Mouse (Mus musculus): ENCODE results near the gene B3galt2. TPM values are rescaled to one million over a fixed set of nuclear protein-coding genes. Genes with fewer than 3 reads are reported as not detected.

The B3galt2 gene
- polyA plus RNA-seq (2012; ENCODE audit: insufficient read depth, insufficient read length, missing spikeins), result not detected in 2 replicates

GRCm38 (mm10) chr1:143640650-143641407 is at the start of gene B3galt2:
Gene B3galt2, plus strand, starts transcription at chr1:143640664.
- Histone ChIP-seq H3K4me3 (ENCODE audit: insufficient read depth, low read length) (no peak within 1 kb of the TSS), H3K27ac (ENCODE audit: insufficient read depth, low read depth, low read length) (no peak within 1 kb of the TSS), H3K4me1 (ENCODE audit: control insufficient read depth, insufficient read depth, low read length) (no peaks in the 10 kb centered on the region)
- no peak for TF ChIP-seq CTCF (IDR thresholded peaks at IDR 0.05; ENCODE audit: low read depth, low read length)
- TF ChIP-seq POLR2A (IDR thresholded peaks at IDR 0.05; ENCODE audit: borderline replicate concordance, low read depth, low read length), result no peak

DNA sequence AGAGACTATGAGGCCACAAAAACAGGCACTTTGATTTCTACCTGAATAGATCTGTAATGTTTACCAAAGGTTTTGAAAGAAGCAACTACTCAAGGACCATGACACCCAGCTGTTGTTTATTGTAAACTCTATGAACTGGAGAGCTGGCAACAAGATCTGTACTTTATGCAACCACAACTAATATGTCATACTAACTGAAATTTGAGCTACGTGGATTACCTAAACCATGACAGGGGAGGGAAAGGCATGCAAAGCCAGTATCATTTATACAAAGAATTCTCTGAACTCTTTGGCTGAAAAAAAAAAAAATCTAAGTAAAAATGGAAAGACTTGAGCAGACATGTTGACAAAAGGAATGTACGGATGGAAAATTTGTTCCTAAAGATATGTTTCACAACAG is 43.6 kb upstream of the B3galt2 start:
- H3K27ac ChIP-seq (ENCODE audit: insufficient read depth, low read depth, low read length), result no peak overlapping the region
- H3K4me1 ChIP-seq (ENCODE audit: control insufficient read depth, insufficient read depth, low read length), result no peaks in the 10 kb centered on the region
- TF ChIP-seq POLR2A (IDR thresholded peaks at IDR 0.05; ENCODE audit: borderline replicate concordance, low read depth, low read length) (no peak), CTCF (IDR thresholded peaks at IDR 0.05; ENCODE audit: low read depth, low read length) (no peak)
- H3K4me3 ChIP-seq (ENCODE audit: insufficient read depth, low read length), result no peak overlapping the region

DNA sequence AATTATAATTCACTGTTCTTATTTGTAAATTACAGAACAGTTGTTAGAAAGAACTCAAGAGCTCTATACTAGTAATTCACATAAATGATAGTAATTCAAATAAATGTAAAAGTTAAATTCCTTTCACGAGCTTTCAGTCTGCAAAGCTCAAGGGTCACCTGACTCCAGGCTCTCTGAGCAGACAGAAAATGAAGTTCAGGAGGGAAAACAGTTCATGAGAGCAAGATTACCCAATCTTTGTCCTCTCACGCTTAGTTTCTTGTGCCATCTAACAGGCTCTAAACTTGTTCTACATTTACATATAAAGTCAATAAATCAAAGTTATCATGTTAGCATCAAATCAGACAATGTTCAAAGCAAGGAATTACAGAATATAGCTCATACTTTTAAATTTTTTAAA is 31.6 kb upstream of the B3galt2 start:
- Histone ChIP-seq H3K4me1 (ENCODE audit: control insufficient read depth, insufficient read depth, low read length) (no peaks in the 10 kb centered on the region), H3K27ac (ENCODE audit: insufficient read depth, low read depth, low read length) (no peak overlapping the region), H3K4me3 (ENCODE audit: insufficient read depth, low read length) (no peak overlapping the region)
- no peak for TF ChIP-seq POLR2A (IDR thresholded peaks at IDR 0.05; ENCODE audit: borderline replicate concordance, low read depth, low read length)
- no peak for TF ChIP-seq CTCF (IDR thresholded peaks at IDR 0.05; ENCODE audit: low read depth, low read length)

DNA sequence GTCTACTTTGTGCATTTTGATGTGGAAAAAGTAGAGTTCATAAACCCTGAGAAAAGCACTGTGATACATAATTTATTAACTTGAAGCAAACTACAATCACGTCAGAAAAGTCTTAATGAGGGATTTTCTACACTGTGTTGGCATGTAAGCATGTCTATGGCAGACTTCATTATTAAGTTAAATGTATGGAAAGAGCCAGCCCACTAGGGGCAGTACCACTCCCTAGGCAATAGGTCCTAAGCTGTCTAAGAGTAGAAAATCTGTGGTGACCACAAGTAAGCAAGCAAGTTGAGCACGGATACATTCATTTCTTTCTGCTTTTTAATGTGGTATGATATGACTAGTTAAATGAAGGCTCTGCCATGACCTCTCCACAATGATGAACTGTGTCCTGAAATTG is 27.6 kb upstream of the B3galt2 start:
- no peak for TF ChIP-seq CTCF (IDR thresholded peaks at IDR 0.05; ENCODE audit: low read depth, low read length)
- no peak for TF ChIP-seq POLR2A (IDR thresholded peaks at IDR 0.05; ENCODE audit: borderline replicate concordance, low read depth, low read length)
- Histone ChIP-seq H3K27ac (ENCODE audit: insufficient read depth, low read depth, low read length) (no peak overlapping the region), H3K4me1 (ENCODE audit: control insufficient read depth, insufficient read depth, low read length) (no peaks in the 10 kb centered on the region), H3K4me3 (ENCODE audit: insufficient read depth, low read length) (no peak overlapping the region)

GRCm38 (mm10) chr1:143619760-143620159 is 20.7 kb upstream of the B3galt2 start:
- TF ChIP-seq POLR2A (IDR thresholded peaks at IDR 0.05; ENCODE audit: borderline replicate concordance, low read depth, low read length), result no peak
- no peak for TF ChIP-seq CTCF (IDR thresholded peaks at IDR 0.05; ENCODE audit: low read depth, low read length)
- H3K4me3 ChIP-seq (ENCODE audit: insufficient read depth, low read length), result no peak overlapping the region

DNA sequence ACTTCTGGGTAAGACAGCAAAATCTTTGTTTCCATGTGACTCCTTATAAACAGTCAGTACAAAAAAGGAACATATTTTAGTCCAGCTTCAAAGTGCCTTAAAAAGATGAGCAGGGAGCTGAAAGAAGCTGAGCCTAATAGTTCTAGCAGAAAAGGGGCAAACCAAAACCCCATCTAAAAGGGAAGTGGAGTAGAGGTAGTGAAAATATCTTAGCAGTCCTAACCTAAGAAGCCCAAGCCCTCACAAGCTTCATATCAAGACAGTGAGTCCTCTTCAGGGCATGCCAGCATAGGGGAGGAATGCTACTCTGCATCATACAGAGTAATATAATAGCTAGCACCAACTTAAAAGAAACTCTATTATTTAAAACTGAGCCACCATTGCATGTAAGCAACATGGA is 18.5 kb upstream of the B3galt2 start:
- peak overlapping the region; percentile 2; the same call in 1 of the 2 replicates for H3K27ac ChIP-seq (ENCODE audit: insufficient read depth, low read depth, low read length)
- peaks cover 2% of the 10 kb centered on the region for H3K4me1 ChIP-seq (ENCODE audit: control insufficient read depth, insufficient read depth, low read length)
- TF ChIP-seq CTCF (IDR thresholded peaks at IDR 0.05; ENCODE audit: low read depth, low read length) (no peak), POLR2A (IDR thresholded peaks at IDR 0.05; ENCODE audit: borderline replicate concordance, low read depth, low read length) (no peak)
- H3K4me3 ChIP-seq (ENCODE audit: insufficient read depth, low read length), result no peak overlapping the region

More at GRCm38 (mm10) chr1:143619760-143620159, 20.7 kb upstream of the B3galt2 start:
- no peak overlapping the region for H3K27ac ChIP-seq (ENCODE audit: insufficient read depth, low read depth, low read length)
- peaks cover 2% of the 10 kb centered on the region for H3K4me1 ChIP-seq (ENCODE audit: control insufficient read depth, insufficient read depth, low read length)

DNA sequence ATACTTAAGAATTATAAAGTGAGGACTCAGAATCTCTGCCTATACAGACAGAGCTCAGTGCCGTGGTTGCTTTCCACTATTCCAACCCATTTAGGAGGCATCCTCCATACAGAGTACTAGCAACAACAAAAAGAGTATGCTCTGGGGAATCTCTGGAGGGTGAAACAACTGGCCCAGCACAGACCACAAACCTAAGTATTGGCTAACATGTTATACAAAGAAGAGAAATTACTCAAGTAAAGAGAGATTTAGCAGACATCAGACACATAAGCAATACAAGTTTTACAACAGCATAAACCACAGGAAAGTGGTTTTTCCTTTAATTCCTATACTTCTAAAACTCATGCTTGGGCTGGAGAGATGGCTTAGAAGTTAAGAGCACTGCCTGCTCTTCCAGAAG is 17.8 kb upstream of the B3galt2 start:
- Histone ChIP-seq H3K4me3 (ENCODE audit: insufficient read depth, low read length) (no peak overlapping the region), H3K4me1 (ENCODE audit: control insufficient read depth, insufficient read depth, low read length) (peaks cover 2% of the 10 kb centered on the region), H3K27ac (ENCODE audit: insufficient read depth, low read depth, low read length) (no peak overlapping the region)
- no peak for TF ChIP-seq POLR2A (IDR thresholded peaks at IDR 0.05; ENCODE audit: borderline replicate concordance, low read depth, low read length)
- no peak for TF ChIP-seq CTCF (IDR thresholded peaks at IDR 0.05; ENCODE audit: low read depth, low read length)

GRCm38 (mm10) chr1:143631337-143631736 is 9.1 kb upstream of the B3galt2 start:
- TF ChIP-seq POLR2A (IDR thresholded peaks at IDR 0.05; ENCODE audit: borderline replicate concordance, low read depth, low read length), result no peak
- TF ChIP-seq CTCF (IDR thresholded peaks at IDR 0.05; ENCODE audit: low read depth, low read length), result no peak
- Histone ChIP-seq H3K27ac (ENCODE audit: insufficient read depth, low read depth, low read length) (no peak overlapping the region), H3K4me1 (ENCODE audit: control insufficient read depth, insufficient read depth, low read length) (peaks cover 2% of the 10 kb centered on the region; the same call in 1 of the 2 replicates), H3K4me3 (ENCODE audit: insufficient read depth, low read length) (no peak overlapping the region)

- no peak for TF ChIP-seq POLR2A (IDR thresholded peaks at IDR 0.05; ENCODE audit: borderline replicate concordance, low read depth, low read length)
- TF ChIP-seq CTCF (IDR thresholded peaks at IDR 0.05; ENCODE audit: low read depth, low read length), result no peak
- Histone ChIP-seq H3K4me3 (ENCODE audit: insufficient read depth, low read length) (no peak overlapping the region), H3K4me1 (ENCODE audit: control insufficient read depth, insufficient read depth, low read length) (peaks cover 2% of the 10 kb centered on the region; the same call in 1 of the 2 replicates), H3K27ac (ENCODE audit: insufficient read depth, low read depth, low read length) (no peak overlapping the region)
These were observed 8.1 kb upstream of the B3galt2 start for GRCm38 (mm10) chr1:143632361-143632760.

GRCm38 (mm10) chr1:143632854-143633587 is 7.4 kb upstream of the B3galt2 start:
- no peak for TF ChIP-seq POLR2A (IDR thresholded peaks at IDR 0.05; ENCODE audit: borderline replicate concordance, low read depth, low read length)
- no peak for TF ChIP-seq CTCF (IDR thresholded peaks at IDR 0.05; ENCODE audit: low read depth, low read length)
- H3K27ac ChIP-seq (ENCODE audit: insufficient read depth, low read depth, low read length), result no peak overlapping the region

More at GRCm38 (mm10) chr1:143632854-143633587, 7.4 kb upstream of the B3galt2 start:
- peaks cover 2% of the 10 kb centered on the region; the same call in 1 of the 2 replicates for H3K4me1 ChIP-seq (ENCODE audit: control insufficient read depth, insufficient read depth, low read length)
- no peak overlapping the region for H3K4me3 ChIP-seq (ENCODE audit: insufficient read depth, low read length)

All from bone marrow macrophage, adult 2 months (primary cell).